7 mouse cellular contexts compared by ENCODE assay signal in genomic region chr3:52197982-52198750, GRCm38 (mm10).
DNase-seq lines count a peak whose midpoint lies in the region; ATAC-seq and TF ChIP-seq lines count a peak whose summit lies in the region.

No protein-coding gene starts in this region.

- TF ChIP-seq CTCF in C2C12 (IDR thresholded peaks at IDR 0.05; ENCODE audit: control insufficient read depth, insufficient read depth, insufficient read length) = no peak

- peak overlapping the region; percentile 21 for H3K4me3 ChIP-seq in C2C12 (ENCODE audit: insufficient read depth, poor library complexity, severe bottlenecking)

- peak overlapping the region; percentile 67 for H3ac ChIP-seq in C2C12 (ENCODE audit: control insufficient read depth, insufficient read length, low read depth)

- H3K79me3 ChIP-seq in C2C12 (ENCODE audit: low read depth) = no peaks in the 10 kb centered on the region

- intact Hi-C loops in heart, postnatal 14 days (cut with DNase I) = loop anchor here (2.0 to 10.0 kb wide), 3 partner anchors 153 to 497 kb away; no protein-coding TSS in a partner anchor

- H3K27me3 ChIP-seq in C2C12 (ENCODE audit: control insufficient read depth, insufficient read depth, insufficient read length) = no peaks in the 10 kb centered on the region

- H3K79me2 ChIP-seq in C2C12 (ENCODE audit: control insufficient read depth, insufficient read depth) = no peaks in the 10 kb centered on the region

- peak; percentile 32 for DNase-seq in MEL-GATA-1-ER (ENCODE audit: extremely low read depth, low read depth)
- DNase-seq in heart, postnatal 14 days = peak; percentile 26 to 42
- peak; percentile 86 for DNase-seq in layer of hippocampus, adult 9-11 months
- peak; percentile 84 for DNase-seq in lung, postnatal 36 days
- DNase-seq in telencephalon, adult 2 months (ENCODE audit: low read depth, low spot score) = peak; percentile 91

- peak; percentile 45 for ATAC-seq in common myeloid progenitor, adult 5-6 weeks (replicated peaks; ENCODE audit: low read depth, poor library complexity, severe bottlenecking)

- H3K36me3 ChIP-seq in C2C12 (ENCODE audit: control insufficient read depth, insufficient read depth) = no peaks in the 10 kb centered on the region

TF ChIP-seq in C2C12, 6 proteins besides CTCF, POLR2A, EP300 and RAD21:
- TF ChIP-seq MYOD1 (IDR thresholded peaks at IDR 0.05; ENCODE audit: control insufficient read depth, insufficient read length, low read depth) (peak; percentile 2), USF1 (IDR thresholded peaks at IDR 0.05; ENCODE audit: low read depth) (peak; percentile 94), MYOG (IDR thresholded peaks at IDR 0.05; ENCODE audit: control insufficient read depth, extremely low read depth, insufficient read length) (no peak), CEBPB (IDR thresholded peaks at IDR 0.05; ENCODE audit: low read depth) (no peak), MAX (IDR thresholded peaks at IDR 0.05) (peak; percentile 83), FOSL1 (IDR thresholded peaks at IDR 0.05; ENCODE audit: insufficient read depth, low read length, poor library complexity, severe bottlenecking) (no peak)

Comparison
In these comparisons a context has a peak if more than half of its experiments do, and no peak if none do; other contexts are left out.
1. Peak in every context shown above with its lines: DNase-seq, ATAC-seq and H3K4me3 ChIP-seq.
2. DNase-seq: peak in every context shown above with its lines; median percentile 91 in telencephalon, adult 2 months; 86 in layer of hippocampus, adult 9-11 months; 84 in lung, postnatal 36 days; 34 in heart, postnatal 14 days; 32 in MEL-GATA-1-ER.